Mouse (Mus musculus): ENCODE measurements around the gene Gnai3. TPM values are rescaled to one million over a fixed set of nuclear protein-coding genes. Genes with fewer than 3 reads are reported as not detected.

Gnai3 gene
- polyA plus RNA-seq, 1 experiment from 2014 or later: 171 TPM

- WGBS: 18% methylated on average over 9 of the region's 11 CpGs
- Histone ChIP-seq H3K9ac (ENCODE audit: low read length) (no peak overlapping the region), H3K27me3 (replicated peaks; ENCODE audit: control insufficient read depth, insufficient read depth, low read length) (no peaks in the 10 kb centered on the region), H3K4me1 (replicated peaks; ENCODE audit: control insufficient read depth, insufficient read depth, low read length) (peaks cover 11% of the 10 kb centered on the region), H3K27ac (ENCODE audit: low read depth) (no peak overlapping the region), H3K9me3 (ENCODE audit: control insufficient read depth, low read length) (no peaks in the 10 kb centered on the region), H3K4me2 (ENCODE audit: low read length) (no peak overlapping the region), H3K36me3 (ENCODE audit: control insufficient read depth, insufficient read depth, low read length) (no peaks in the 10 kb centered on the region), H3K4me3 (ENCODE audit: low read depth, low read length) (no peak overlapping the region)
- DNase-seq (ENCODE audit: low spot score): peak; percentile 51
- peak; percentile 44; the same call in 1 of the 2 replicates for ATAC-seq (replicated peaks; ENCODE audit: low FRiP score, low TSS enrichment, low read depth)
Observed at GRCm38 (mm10) chr3:108166486-108167211, 20.7 kb upstream of the Gnai3 start.

- H3K27ac ChIP-seq (ENCODE audit: low read depth): no peak overlapping the region
Observed at GRCm38 (mm10) chr3:108165532-108166315, 19.8 kb upstream of the Gnai3 start.

GRCm38 (mm10) chr3:108164807-108165206 is 18.9 kb upstream of the Gnai3 start:
- 22% methylated on average over 9 of the region's 9 CpGs for WGBS
- Histone ChIP-seq H3K4me2 (ENCODE audit: low read length) (peak overlapping the region; percentile 38), H3K27ac (ENCODE audit: low read depth) (no peak overlapping the region), H3K4me1 (replicated peaks; ENCODE audit: control insufficient read depth, insufficient read depth, low read length) (peaks cover 11% of the 10 kb centered on the region), H3K36me3 (ENCODE audit: control insufficient read depth, insufficient read depth, low read length) (no peaks in the 10 kb centered on the region), H3K27me3 (replicated peaks; ENCODE audit: control insufficient read depth, insufficient read depth, low read length) (no peaks in the 10 kb centered on the region), H3K9ac (ENCODE audit: low read length) (no peak overlapping the region), H3K9me3 (ENCODE audit: control insufficient read depth, low read length) (no peaks in the 10 kb centered on the region), H3K4me3 (ENCODE audit: low read depth, low read length) (no peak overlapping the region)
- ATAC-seq (replicated peaks; ENCODE audit: low FRiP score, low TSS enrichment, low read depth): peak; percentile 68; the same call in 1 of the 2 replicates
- peak; percentile 96 for DNase-seq (ENCODE audit: low spot score)

More at GRCm38 (mm10) chr3:108165532-108166315, 19.8 kb upstream of the Gnai3 start:
- Histone ChIP-seq H3K4me1 (replicated peaks; ENCODE audit: control insufficient read depth, insufficient read depth, low read length) (peaks cover 11% of the 10 kb centered on the region), H3K36me3 (ENCODE audit: control insufficient read depth, insufficient read depth, low read length) (no peaks in the 10 kb centered on the region), H3K4me3 (ENCODE audit: low read depth, low read length) (no peak overlapping the region), H3K9me3 (ENCODE audit: control insufficient read depth, low read length) (no peaks in the 10 kb centered on the region), H3K4me2 (ENCODE audit: low read length) (no peak overlapping the region), H3K27me3 (replicated peaks; ENCODE audit: control insufficient read depth, insufficient read depth, low read length) (no peaks in the 10 kb centered on the region), H3K9ac (ENCODE audit: low read length) (no peak overlapping the region)
- WGBS: 35% methylated on average over 10 of the region's 10 CpGs
- ATAC-seq (replicated peaks; ENCODE audit: low FRiP score, low TSS enrichment, low read depth) (0 out of 2 replicates have a peak, but pooled peaks have one; percentile 37), DNase-seq (ENCODE audit: low spot score) (no peak)

- no peak overlapping the region for H3K9ac ChIP-seq (ENCODE audit: low read length)
- no peak overlapping the region for H3K4me3 ChIP-seq (ENCODE audit: low read depth, low read length)
- H3K27ac ChIP-seq (ENCODE audit: low read depth): no peak overlapping the region
- H3K36me3 ChIP-seq (ENCODE audit: control insufficient read depth, insufficient read depth, low read length): no peaks in the 10 kb centered on the region
- H3K4me1 ChIP-seq (replicated peaks; ENCODE audit: control insufficient read depth, insufficient read depth, low read length): peaks cover 11% of the 10 kb centered on the region
- no peak for ATAC-seq (replicated peaks; ENCODE audit: low FRiP score, low TSS enrichment, low read depth)
- H3K9me3 ChIP-seq (ENCODE audit: control insufficient read depth, low read length): no peaks in the 10 kb centered on the region
- no peak overlapping the region for H3K4me2 ChIP-seq (ENCODE audit: low read length)
- 68% methylated on average over 5 of the region's 5 CpGs for WGBS
- no peaks in the 10 kb centered on the region for H3K27me3 ChIP-seq (replicated peaks; ENCODE audit: control insufficient read depth, insufficient read depth, low read length)
- DNase-seq (ENCODE audit: low spot score): peak; percentile 32
Observed at GRCm38 (mm10) chr3:108164091-108164490, 18.1 kb upstream of the Gnai3 start.

- Histone ChIP-seq H3K36me3 (ENCODE audit: control insufficient read depth, insufficient read depth, low read length) (no peaks in the 10 kb centered on the region), H3K9ac (ENCODE audit: low read length) (no peak overlapping the region), H3K27ac (ENCODE audit: low read depth) (no peak overlapping the region; the same call in 1 of the 2 replicates), H3K4me2 (ENCODE audit: low read length) (no peak overlapping the region), H3K4me1 (replicated peaks; ENCODE audit: control insufficient read depth, insufficient read depth, low read length) (no peaks in the 10 kb centered on the region), H3K4me3 (ENCODE audit: low read depth, low read length) (no peak overlapping the region), H3K9me3 (ENCODE audit: control insufficient read depth, low read length) (no peaks in the 10 kb centered on the region), H3K27me3 (replicated peaks; ENCODE audit: control insufficient read depth, insufficient read depth, low read length) (no peaks in the 10 kb centered on the region)
- DNase-seq (ENCODE audit: low spot score) (peak; percentile 50), ATAC-seq (replicated peaks; ENCODE audit: low FRiP score, low TSS enrichment, low read depth) (0 out of 2 replicates have a peak, but pooled peaks have one; percentile 24)
- WGBS: 51% methylated on average over 9 of the region's 9 CpGs
Observed at GRCm38 (mm10) chr3:108158383-108159037, 12.6 kb upstream of the Gnai3 start.

GRCm38 (mm10) chr3:108154656-108155055 is 8.7 kb upstream of the Gnai3 start, which contains the start of gene Gpr61:
Gene Gpr61 (minus strand): TSS chr3:108154882.
- ATAC-seq (replicated peaks; ENCODE audit: low FRiP score, low TSS enrichment, low read depth): no peak
- Histone ChIP-seq H3K9me3 (ENCODE audit: control insufficient read depth, low read length) (no peaks in the 10 kb centered on the region), H3K4me2 (ENCODE audit: low read length) (no peak within 1 kb of the TSS), H3K27ac (ENCODE audit: low read depth) (no peak within 1 kb of the TSS), H3K4me3 (ENCODE audit: low read depth, low read length) (no peak within 1 kb of the TSS), H3K36me3 (ENCODE audit: control insufficient read depth, insufficient read depth, low read length) (no peaks in the 10 kb centered on the region), H3K9ac (ENCODE audit: low read length) (no peak within 1 kb of the TSS), H3K27me3 (replicated peaks; ENCODE audit: control insufficient read depth, insufficient read depth, low read length) (no peaks in the 10 kb centered on the region), H3K4me1 (replicated peaks; ENCODE audit: control insufficient read depth, insufficient read depth, low read length) (no peaks in the 10 kb centered on the region)
- 41% methylated on average over 4 of the region's 4 CpGs for WGBS
- DNase-seq (ENCODE audit: low spot score): peak; percentile 35

GRCm38 (mm10) chr3:108152290-108152689 is 6.3 kb upstream of the Gnai3 start:
- Histone ChIP-seq H3K4me3 (ENCODE audit: low read depth, low read length) (no peak overlapping the region), H3K4me2 (ENCODE audit: low read length) (no peak overlapping the region), H3K27ac (ENCODE audit: low read depth) (no peak overlapping the region), H3K4me1 (replicated peaks; ENCODE audit: control insufficient read depth, insufficient read depth, low read length) (peaks cover 4% of the 10 kb centered on the region; the same call in 1 of the 2 replicates), H3K27me3 (replicated peaks; ENCODE audit: control insufficient read depth, insufficient read depth, low read length) (no peaks in the 10 kb centered on the region), H3K9me3 (ENCODE audit: control insufficient read depth, low read length) (no peaks in the 10 kb centered on the region), H3K9ac (ENCODE audit: low read length) (no peak overlapping the region), H3K36me3 (ENCODE audit: control insufficient read depth, insufficient read depth, low read length) (no peaks in the 10 kb centered on the region)
- DNase-seq (ENCODE audit: low spot score): peak; percentile 47
- 88% methylated on average over 3 of the region's 3 CpGs for WGBS
- no peak for ATAC-seq (replicated peaks; ENCODE audit: low FRiP score, low TSS enrichment, low read depth)

Data from intestine, embryonic 14.5 days (tissue).